Mouse (Mus musculus): ENCODE results near the gene Degs2.
A peak's percentile ranks its signal among the peaks of the same experiment; 100 is the strongest.

Degs2 gene

GRCm38 (mm10) chr12:108699576-108699975, 2.5 kb downstream of the Degs2 start:
- no peak for DNase-seq

- no peak for DNase-seq
Observed at GRCm38 (mm10) chr12:108698697-108699471, 3.2 kb downstream of the Degs2 start.

GRCm38 (mm10) chr12:108694223-108694622, 7.9 kb downstream of the Degs2 start:
- no peak for DNase-seq

- DNase-seq, result no peak
Observed at GRCm38 (mm10) chr12:108693592-108693991, 8.5 kb downstream of the Degs2 start.

- DNase-seq, result no peak
Observed at GRCm38 (mm10) chr12:108690529-108690928, 11.6 kb downstream of the Degs2 start.

- peak; percentile 56 for DNase-seq
Observed at GRCm38 (mm10) chr12:108689167-108689566, 12.9 kb downstream of the Degs2 start.

- peak; percentile 62 for DNase-seq
Observed at GRCm38 (mm10) chr12:108686926-108687325, 15.2 kb downstream of the Degs2 start.

- DNase-seq, result peak; percentile 18
Observed at GRCm38 (mm10) chr12:108686463-108686862, 15.7 kb downstream of the Degs2 start.

GRCm38 (mm10) chr12:108682240-108683023, 19.7 kb downstream of the Degs2 start:
- DNase-seq, result peak; percentile 47

GRCm38 (mm10) chr12:108680861-108681260, 21.3 kb downstream of the Degs2 start:
- no peak for DNase-seq

GRCm38 (mm10) chr12:108678366-108678765, 23.7 kb downstream of the Degs2 start:
- no peak for DNase-seq

GRCm38 (mm10) chr12:108677116-108677515, 25.0 kb downstream of the Degs2 start:
- DNase-seq, result no peak

GRCm38 (mm10) chr12:108675614-108676401, 26.3 kb downstream of the Degs2 start:
- DNase-seq, result peak; percentile 38

- peak; percentile 58 for DNase-seq
Observed at GRCm38 (mm10) chr12:108674916-108675315, 27.2 kb downstream of the Degs2 start.

- DNase-seq, result peak; percentile 78
Observed at GRCm38 (mm10) chr12:108674502-108674901, 27.6 kb downstream of the Degs2 start.

- DNase-seq, result peak; percentile 25
Observed at GRCm38 (mm10) chr12:108673546-108673945, 28.6 kb downstream of the Degs2 start.

GRCm38 (mm10) chr12:108672908-108673307, 29.2 kb downstream of the Degs2 start:
- DNase-seq, result no peak

GRCm38 (mm10) chr12:108671541-108671940, 30.6 kb downstream of the Degs2 start:
- no peak for DNase-seq

GRCm38 (mm10) chr12:108668606-108669235, 33.4 kb downstream of the Degs2 start:
- peak; percentile 55 for DNase-seq

- DNase-seq, result peak; percentile 81
Observed at GRCm38 (mm10) chr12:108657350-108657749, 44.8 kb downstream of the Degs2 start.

- no peak for DNase-seq
Observed at GRCm38 (mm10) chr12:108653358-108654335, 48.5 kb downstream of the Degs2 start.

Data from lung, postnatal 36 days (tissue).